Mouse (Mus musculus) lung, adult 18-20 months (tissue): ENCODE data around the gene Gcnt7.

ENCODE experiments used
- DNase-seq, 2 experiments: peaks; one replicate each; pipeline ENCODE4 v3.0.0; 2022; ENCODE audit warnings: mixed read lengths in 2 of 2

Gcnt7 gene

GRCm38 (mm10) chr2:172458496-172458895, at the start of gene Gcnt7:
TSS of gene Gcnt7 (minus strand) at chr2:172458596.
- no peak for DNase-seq

- DNase-seq = no peak
Measured at GRCm38 (mm10) chr2:172506121-172506520, 47.7 kb upstream of the Gcnt7 start.

- no peak for DNase-seq
Measured at GRCm38 (mm10) chr2:172502168-172502567, 43.8 kb upstream of the Gcnt7 start.

GRCm38 (mm10) chr2:172501341-172501740, 42.9 kb upstream of the Gcnt7 start:
- DNase-seq = no peak

- DNase-seq = no peak
Measured at GRCm38 (mm10) chr2:172500752-172501316, 42.4 kb upstream of the Gcnt7 start.

- DNase-seq = no peak
Measured at GRCm38 (mm10) chr2:172498823-172499222, 40.4 kb upstream of the Gcnt7 start.

- DNase-seq = no peak
Measured at GRCm38 (mm10) chr2:172496736-172497345, 38.4 kb upstream of the Gcnt7 start.

GRCm38 (mm10) chr2:172484696-172485370, 26.4 kb upstream of the Gcnt7 start:
- no peak for DNase-seq

- no peak for DNase-seq
Measured at GRCm38 (mm10) chr2:172483766-172484413, 25.5 kb upstream of the Gcnt7 start.

GRCm38 (mm10) chr2:172481654-172482385, 23.4 kb upstream of the Gcnt7 start:
- no peak for DNase-seq

GRCm38 (mm10) chr2:172480296-172480695, 21.9 kb upstream of the Gcnt7 start:
- no peak for DNase-seq

GRCm38 (mm10) chr2:172477860-172478259, 19.5 kb upstream of the Gcnt7 start:
- DNase-seq = peak; percentile 14 to 25

GRCm38 (mm10) chr2:172477350-172477749, 19.0 kb upstream of the Gcnt7 start:
- DNase-seq = no peak

- DNase-seq = no peak
Measured at GRCm38 (mm10) chr2:172476707-172477260, 18.4 kb upstream of the Gcnt7 start.

GRCm38 (mm10) chr2:172474970-172475369, 16.6 kb upstream of the Gcnt7 start:
- DNase-seq = peak in 1 of 2 experiments; percentile 5

GRCm38 (mm10) chr2:172473591-172473990, 15.2 kb upstream of the Gcnt7 start:
- peak in 1 of 2 experiments; percentile 18 for DNase-seq

- DNase-seq = no peak
Measured at GRCm38 (mm10) chr2:172472318-172472717, 13.9 kb upstream of the Gcnt7 start, which contains the start of gene Fam209. TSS of gene Fam209 (plus strand) at chr2:172472520.

- peak in 1 of 2 experiments; percentile 21 for DNase-seq
Measured at GRCm38 (mm10) chr2:172468346-172468819, 10.0 kb upstream of the Gcnt7 start.

- DNase-seq = no peak
Measured at GRCm38 (mm10) chr2:172467206-172467605, 8.8 kb upstream of the Gcnt7 start.

- no peak for DNase-seq
Measured at GRCm38 (mm10) chr2:172466427-172467132, 8.2 kb upstream of the Gcnt7 start.

GRCm38 (mm10) chr2:172462813-172463212, 4.4 kb upstream of the Gcnt7 start:
- no peak for DNase-seq

- no peak for DNase-seq
Measured at GRCm38 (mm10) chr2:172460647-172461046, 2.3 kb upstream of the Gcnt7 start.
